Mouse (Mus musculus) erythroblast, adult 5-6 weeks (primary cell): ENCODE measurements around the gene Lrrc74a. TPM values are rescaled to one million over a fixed set of nuclear protein-coding genes. Genes with fewer than 3 reads are reported as not detected.

Experiments used
- total RNA-seq, 2 experiments: library from RNA; stranded (forward) in 1 of 2; stranded (reverse) in 1 of 2; fragments of 150-400 nt in 1 of 2; fragments of 200-764, 138-1000 nt in 1 of 2; gene quantifications; 2 replicates each; pipeline versions ENCODE4 v1.2.3 to v1.2.4; 2015 to 2017; ENCODE audit warnings: low replicate concordance in 2 of 2

Lrrc74a gene
- total RNA-seq, 2 experiments from 2014 or later = not detected

Other genes with a start within 250 kb of the Lrrc74a start
- not detected in 2 replicates for gene Vash1, start 55.7 kb upstream of the Lrrc74a start, total RNA-seq (2015; ENCODE audit: low replicate concordance)
- not detected in 2 replicates for gene Vash1, start 55.7 kb upstream of the Lrrc74a start, total RNA-seq (2017; ENCODE audit: low replicate concordance)
- gene Angel1, start 7.9 kb upstream of the Lrrc74a start, total RNA-seq (2015; ENCODE audit: low replicate concordance) = not detected in 2 replicates
- gene Angel1, start 7.9 kb upstream of the Lrrc74a start, total RNA-seq (2017; ENCODE audit: low replicate concordance) = 0.09 and 0.14 TPM in 2 replicates
- 0.21 and 0.77 TPM in 2 replicates for gene Irf2bpl, start 150.4 kb downstream of the Lrrc74a start, total RNA-seq (2015; ENCODE audit: low replicate concordance)
- 0.42 TPM in 1 of 2 replicates, not detected in the other for gene Irf2bpl, start 150.4 kb downstream of the Lrrc74a start, total RNA-seq (2017; ENCODE audit: low replicate concordance)
- gene Cipc, start 212.7 kb downstream of the Lrrc74a start, total RNA-seq (2015; ENCODE audit: low replicate concordance) = 4.8 and 7.1 TPM in 2 replicates
- 5.6 and 8.2 TPM in 2 replicates for gene Cipc, start 212.7 kb downstream of the Lrrc74a start, total RNA-seq (2017; ENCODE audit: low replicate concordance)